Mouse (Mus musculus): ENCODE measurements around the gene Lbx1.

DNA sequence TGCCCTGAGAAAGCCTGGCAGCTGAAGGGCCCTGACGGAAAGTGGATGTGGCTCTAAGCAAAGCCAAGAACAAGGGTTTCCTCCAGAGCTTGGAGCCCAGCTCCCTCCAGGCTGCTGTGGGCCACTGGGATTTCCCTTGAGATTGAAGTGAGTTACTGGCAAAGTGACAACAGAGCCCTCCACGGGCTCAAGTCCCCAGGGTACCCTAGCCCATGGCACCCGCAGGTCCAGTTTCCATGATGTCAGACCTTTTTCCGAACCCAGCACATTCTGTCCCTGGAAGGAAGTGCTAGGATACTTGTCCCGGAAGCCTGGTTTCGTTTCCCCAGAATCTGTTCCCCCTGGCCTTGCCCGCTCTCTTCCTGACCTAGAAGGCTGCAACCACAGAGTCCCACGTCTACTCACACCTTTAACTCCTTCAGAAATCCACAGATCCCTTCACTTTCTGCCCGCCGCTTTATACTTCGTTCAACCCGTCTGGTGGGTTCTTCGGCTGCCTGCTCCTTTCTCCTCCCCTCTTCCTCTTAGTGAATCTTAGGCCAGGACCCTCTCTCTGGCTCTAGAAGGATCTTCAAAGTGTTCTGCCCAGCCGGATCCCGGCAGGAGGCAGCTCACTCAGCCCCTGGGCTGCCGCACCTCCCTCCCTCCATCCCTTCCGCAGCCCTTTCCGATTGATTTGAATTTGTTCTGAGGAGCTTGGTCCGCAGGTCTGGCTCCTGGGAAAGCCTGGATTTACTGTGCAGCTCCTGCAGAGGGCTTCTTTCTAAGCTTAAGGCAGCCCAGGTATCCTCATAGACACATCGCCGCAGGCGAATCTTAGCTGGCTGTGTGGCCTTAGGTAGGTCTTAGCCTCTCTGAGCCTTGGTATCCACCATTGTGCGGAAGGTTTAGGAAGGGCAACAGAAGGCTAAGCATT, 7.0 kb upstream of the Lbx1 start:
- TF ChIP-seq POLR2A (IDR thresholded peaks at IDR 0.05; ENCODE audit: borderline replicate concordance, extremely low read depth, insufficient read depth, insufficient read length, poor library complexity, severe bottlenecking) = no peak
- TF ChIP-seq CTCF (IDR thresholded peaks at IDR 0.05; ENCODE audit: borderline replicate concordance, extremely low read depth, insufficient read depth, insufficient read length) = no peak
